Mouse (Mus musculus): ENCODE data around the gene Il6st. TPM values are rescaled to one million over a fixed set of nuclear protein-coding genes. Genes with fewer than 3 reads are reported as not detected.

Gene Il6st
- polyA plus RNA-seq, 1 experiment, result 33.6 TPM

- WGBS, result 83% methylated on average over 6 of the region's 6 CpGs
- Histone ChIP-seq H3K27ac (ENCODE audit: insufficient read depth, low read depth, low read length) (no peak overlapping the region), H3K4me1 (ENCODE audit: control insufficient read depth, insufficient read depth, low read length) (peaks cover 14% of the 10 kb centered on the region), H3K36me3 (ENCODE audit: control insufficient read depth, insufficient read depth, low read length) (no peaks in the 10 kb centered on the region), H3K4me3 (ENCODE audit: insufficient read depth, low read depth, low read length) (no peak overlapping the region), H3K27me3 (replicated peaks; ENCODE audit: control insufficient read depth, insufficient read depth, low read length) (no peaks in the 10 kb centered on the region)
- DNase-seq, result no peak
- TF ChIP-seq POLR2A (IDR thresholded peaks at IDR 0.05; ENCODE audit: low read depth, low read length) (no peak), CTCF (conservative IDR thresholded peaks at IDR 0.05; ENCODE audit: insufficient read depth, insufficient read length, low read depth, low read length) (no peak)
These were observed 1.4 kb upstream of the Il6st start for GRCm38 (mm10) chr13:112462411-112462987.

DNA sequence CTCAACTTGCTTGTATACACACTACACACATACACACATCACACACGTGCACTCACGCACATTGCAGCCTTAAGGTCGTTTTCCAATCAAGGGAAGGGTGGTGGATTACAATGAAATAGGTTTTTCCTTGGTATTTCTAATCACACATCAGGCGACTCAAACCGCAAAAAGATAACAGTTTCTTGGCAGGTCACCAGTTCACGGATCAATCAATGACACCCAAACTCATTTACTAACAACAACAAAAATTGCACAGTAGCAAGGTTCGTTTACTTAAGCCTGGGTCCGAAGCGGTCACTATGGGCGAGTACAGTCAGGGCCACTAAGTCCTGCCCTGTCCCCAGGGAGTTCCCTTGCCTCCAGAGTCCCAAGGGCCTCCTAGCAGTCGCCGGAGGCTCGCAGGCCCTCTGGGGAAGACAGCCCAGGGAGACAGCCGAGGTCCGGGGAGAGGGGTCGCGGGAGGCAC is 500 bp upstream of the Il6st start:
- Histone ChIP-seq H3K4me3 (ENCODE audit: insufficient read depth, low read depth, low read length) (peak overlapping the region; percentile 91), H3K4me1 (ENCODE audit: control insufficient read depth, insufficient read depth, low read length) (peaks cover 14% of the 10 kb centered on the region), H3K27me3 (replicated peaks; ENCODE audit: control insufficient read depth, insufficient read depth, low read length) (no peaks in the 10 kb centered on the region), H3K36me3 (ENCODE audit: control insufficient read depth, insufficient read depth, low read length) (no peaks in the 10 kb centered on the region), H3K27ac (ENCODE audit: insufficient read depth, low read depth, low read length) (peak overlapping the region; percentile 98)
- WGBS, result 7% methylated on average over 17 of the region's 17 CpGs
- TF ChIP-seq POLR2A (IDR thresholded peaks at IDR 0.05; ENCODE audit: low read depth, low read length) (no peak), CTCF (conservative IDR thresholded peaks at IDR 0.05; ENCODE audit: insufficient read depth, insufficient read length, low read depth, low read length) (no peak)
- DNase-seq, result no peak

DNA sequence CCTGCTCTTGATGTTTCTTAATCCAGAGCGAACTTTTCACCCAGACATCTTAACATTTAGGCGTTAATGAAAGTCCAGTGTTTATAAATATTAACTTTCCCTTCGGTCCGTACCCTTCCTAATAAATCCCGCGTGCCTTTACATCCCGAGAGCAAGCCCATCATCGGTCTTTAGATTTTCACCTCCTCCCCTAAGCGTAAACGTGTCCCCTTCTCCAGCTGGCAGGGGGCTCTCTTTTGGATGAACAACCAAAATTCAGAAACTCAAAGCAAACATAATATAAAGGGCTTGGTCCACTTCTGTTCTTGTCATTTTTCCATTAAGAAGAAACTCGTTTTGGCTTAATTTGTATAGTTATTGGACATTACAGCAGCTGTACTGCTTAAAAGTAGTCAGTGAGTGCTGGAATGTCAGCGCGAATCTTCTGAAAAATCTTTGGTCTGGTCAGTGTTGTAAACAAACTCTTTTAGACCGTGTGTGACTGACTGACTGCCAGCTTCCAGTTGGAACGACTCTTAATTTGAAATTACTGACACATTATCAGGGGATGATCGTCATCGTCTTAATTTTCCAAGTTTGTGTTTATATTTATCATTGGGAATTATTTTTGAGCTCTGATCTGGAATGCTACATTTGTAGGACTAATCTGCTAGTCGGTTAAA is 887 bp downstream of the Il6st start:
- Histone ChIP-seq H3K27ac (ENCODE audit: insufficient read depth, low read depth, low read length) (peak overlapping the region; percentile 96), H3K27me3 (replicated peaks; ENCODE audit: control insufficient read depth, insufficient read depth, low read length) (no peaks in the 10 kb centered on the region), H3K36me3 (ENCODE audit: control insufficient read depth, insufficient read depth, low read length) (no peaks in the 10 kb centered on the region), H3K4me3 (ENCODE audit: insufficient read depth, low read depth, low read length) (peak overlapping the region; percentile 75), H3K4me1 (ENCODE audit: control insufficient read depth, insufficient read depth, low read length) (peaks cover 21% of the 10 kb centered on the region)
- WGBS, result under 1% methylated on average over 18 of the region's 18 CpGs
- TF ChIP-seq CTCF (conservative IDR thresholded peaks at IDR 0.05; ENCODE audit: insufficient read depth, insufficient read length, low read depth, low read length) (no peak), POLR2A (IDR thresholded peaks at IDR 0.05; ENCODE audit: low read depth, low read length) (no peak)
- DNase-seq, result peak; percentile 60

DNA sequence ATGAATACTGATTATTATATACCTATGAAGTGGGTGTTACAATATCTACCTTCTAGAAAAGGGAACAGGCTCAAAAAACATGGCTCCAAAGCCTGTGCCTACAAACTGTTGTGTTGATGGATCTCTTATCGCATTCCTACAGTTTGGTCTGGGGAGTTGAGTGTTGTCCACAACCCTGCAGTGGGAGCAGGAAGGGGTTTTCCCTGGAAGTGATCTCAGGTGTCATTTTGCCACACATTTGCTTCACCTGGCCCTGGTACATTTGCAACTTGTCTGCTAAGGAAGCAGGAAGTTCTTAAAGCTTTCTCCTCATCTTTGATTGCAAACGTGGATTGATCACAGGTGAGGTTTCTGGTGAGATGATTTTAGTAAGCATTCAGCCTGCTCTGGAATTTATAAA is 1.7 kb downstream of the Il6st start:
- H3K27ac ChIP-seq (ENCODE audit: insufficient read depth, low read depth, low read length), result peak overlapping the region; percentile 7; the same call in 1 of the 2 replicates
- no peak for DNase-seq

GRCm38 (mm10) chr13:112466136-112466945 is 2.5 kb downstream of the Il6st start:
- H3K4me1 ChIP-seq (ENCODE audit: control insufficient read depth, insufficient read depth, low read length), result peaks cover 18% of the 10 kb centered on the region
- no peaks in the 10 kb centered on the region for H3K27me3 ChIP-seq (replicated peaks; ENCODE audit: control insufficient read depth, insufficient read depth, low read length)
- no peak overlapping the region for H3K27ac ChIP-seq (ENCODE audit: insufficient read depth, low read depth, low read length)
- H3K36me3 ChIP-seq (ENCODE audit: control insufficient read depth, insufficient read depth, low read length), result no peaks in the 10 kb centered on the region
- TF ChIP-seq CTCF (conservative IDR thresholded peaks at IDR 0.05; ENCODE audit: insufficient read depth, insufficient read length, low read depth, low read length) (no peak), POLR2A (IDR thresholded peaks at IDR 0.05; ENCODE audit: low read depth, low read length) (no peak)
- H3K4me3 ChIP-seq (ENCODE audit: insufficient read depth, low read depth, low read length), result no peak overlapping the region
- 72% methylated on average over 19 of the region's 19 CpGs for WGBS
- no peak for DNase-seq

More for the DNA sequence above, 1.7 kb downstream of the Il6st start:
- Histone ChIP-seq H3K36me3 (ENCODE audit: control insufficient read depth, insufficient read depth, low read length) (no peaks in the 10 kb centered on the region), H3K27me3 (replicated peaks; ENCODE audit: control insufficient read depth, insufficient read depth, low read length) (no peaks in the 10 kb centered on the region), H3K4me3 (ENCODE audit: insufficient read depth, low read depth, low read length) (peak overlapping the region; percentile 44), H3K4me1 (ENCODE audit: control insufficient read depth, insufficient read depth, low read length) (peaks cover 21% of the 10 kb centered on the region)
- 36% methylated on average over 2 of the region's 2 CpGs for WGBS
- TF ChIP-seq POLR2A (IDR thresholded peaks at IDR 0.05; ENCODE audit: low read depth, low read length) (no peak), CTCF (conservative IDR thresholded peaks at IDR 0.05; ENCODE audit: insufficient read depth, insufficient read length, low read depth, low read length) (no peak)

- TF ChIP-seq CTCF (conservative IDR thresholded peaks at IDR 0.05; ENCODE audit: insufficient read depth, insufficient read length, low read depth, low read length) (no peak), POLR2A (IDR thresholded peaks at IDR 0.05; ENCODE audit: low read depth, low read length) (no peak)
- no peak for DNase-seq
- no peak overlapping the region for H3K27ac ChIP-seq (ENCODE audit: insufficient read depth, low read depth, low read length)
- H3K4me3 ChIP-seq (ENCODE audit: insufficient read depth, low read depth, low read length), result no peak overlapping the region
- no peaks in the 10 kb centered on the region for H3K36me3 ChIP-seq (ENCODE audit: control insufficient read depth, insufficient read depth, low read length)
- peaks cover 18% of the 10 kb centered on the region for H3K4me1 ChIP-seq (ENCODE audit: control insufficient read depth, insufficient read depth, low read length)
- H3K27me3 ChIP-seq (replicated peaks; ENCODE audit: control insufficient read depth, insufficient read depth, low read length), result no peaks in the 10 kb centered on the region
- WGBS, result 59% methylated on average over 3 of the region's 3 CpGs
These were observed 3.0 kb downstream of the Il6st start for GRCm38 (mm10) chr13:112466946-112467255.

DNA sequence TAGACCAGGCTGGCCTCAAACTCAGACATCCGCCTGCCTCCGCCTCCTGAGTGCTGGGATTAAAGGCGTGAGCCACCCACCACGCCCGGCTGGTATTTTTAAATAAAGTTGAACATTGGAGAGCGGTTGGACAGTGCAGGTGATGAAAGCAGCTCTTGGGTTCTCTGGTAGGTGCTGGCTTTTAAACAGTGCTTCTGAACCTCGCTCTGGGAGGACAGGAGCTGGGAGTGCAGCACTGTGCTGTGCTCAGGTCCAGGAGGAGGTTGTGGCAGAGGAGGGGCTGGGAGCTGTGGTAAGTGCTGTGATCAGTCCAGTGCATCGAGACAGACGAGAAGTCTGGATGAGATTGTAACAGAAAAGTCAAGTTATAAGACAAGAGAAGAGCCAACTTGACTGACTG is 3.5 kb downstream of the Il6st start:
- Histone ChIP-seq H3K4me3 (ENCODE audit: insufficient read depth, low read depth, low read length) (no peak overlapping the region), H3K36me3 (ENCODE audit: control insufficient read depth, insufficient read depth, low read length) (no peaks in the 10 kb centered on the region), H3K4me1 (ENCODE audit: control insufficient read depth, insufficient read depth, low read length) (peaks cover 20% of the 10 kb centered on the region), H3K27me3 (replicated peaks; ENCODE audit: control insufficient read depth, insufficient read depth, low read length) (no peaks in the 10 kb centered on the region), H3K27ac (ENCODE audit: insufficient read depth, low read depth, low read length) (no peak overlapping the region)
- no peak for DNase-seq
- 81% methylated on average over 9 of the region's 9 CpGs for WGBS
- no peak for TF ChIP-seq POLR2A (IDR thresholded peaks at IDR 0.05; ENCODE audit: low read depth, low read length)
- no peak for TF ChIP-seq CTCF (conservative IDR thresholded peaks at IDR 0.05; ENCODE audit: insufficient read depth, insufficient read length, low read depth, low read length)
